Mouse (Mus musculus) kidney, embryonic 14.5 days (tissue): ENCODE measurements around the gene Tbc1d10a. TPM values are rescaled to one million over a fixed set of nuclear protein-coding genes. Genes with fewer than 3 reads are reported as not detected.
"Not testable (repeated sequence)": the region's sequence is repeated elsewhere in the genome, so short reads cannot be mapped to it uniquely, and the experiment has no call there.

Source experiments
- ATAC-seq: fragments of 200-750 bp; cut with Nextera tagmentation; 2 replicates; pipeline ENCODE4 v1.8.0; 2017; ENCODE audit warnings: moderate number of reproducible peaks, mild to moderate bottlenecking, moderate TSS enrichment, moderate library complexity; ENCODE audit not compliant: low FRiP score, low TSS enrichment
- H3K27ac ChIP-seq: fragments of 300-500 bp; sonication (generic); 2 replicates; pipeline ENCODE4 v1.5.1; 2014; ENCODE audit warnings: low read depth, mild to moderate bottlenecking, low read length, moderate library complexity, mixed read lengths
- H3K27me3 ChIP-seq: fragments of 300-500 bp; sonication (generic); 2 replicates; pipeline ENCODE4 v1.6.1; 2014; ENCODE audit warnings: mild to moderate bottlenecking, low read length; ENCODE audit not compliant: control insufficient read depth, insufficient read depth
- H3K36me3 ChIP-seq: fragments of 300-500 bp; sonication (generic); 2 replicates; pipeline ENCODE4 v1.6.1; 2014; ENCODE audit warnings: low read length, mixed read lengths; ENCODE audit not compliant: control insufficient read depth, insufficient read depth
- H3K4me1 ChIP-seq: fragments of 300-500 bp; sonication (generic); 2 replicates; pipeline ENCODE4 v1.6.1; 2014; ENCODE audit warnings: low read length, mixed read lengths; ENCODE audit not compliant: control insufficient read depth, insufficient read depth
- H3K4me2 ChIP-seq: fragments of 300-500 bp; sonication (generic); replicated peaks from 2 replicates; pipeline ENCODE4 v1.6.1; 2014; ENCODE audit warnings: low read depth, mild to moderate bottlenecking, low read length
- H3K4me3 ChIP-seq: fragments of 300-500 bp; sonication (generic); 2 replicates; pipeline ENCODE4 v1.5.1; 2014; ENCODE audit warnings: mild to moderate bottlenecking, low read length
- H3K9ac ChIP-seq: fragments of 300-500 bp; sonication (generic); 2 replicates; pipeline ENCODE4 v1.6.1; 2014; ENCODE audit warnings: low read depth, mild to moderate bottlenecking, low read length, moderate library complexity
- H3K9me3 ChIP-seq: fragments of 300-500 bp; sonication (generic); 2 replicates; pipeline ENCODE4 v1.6.1; 2016; ENCODE audit warnings: low read length; ENCODE audit not compliant: control insufficient read depth
- WGBS: fragments of 180-500 bp; shearing (Covaris S2); extraction: QIAGEN DNeasy Blood & Tissue Kit; methylation state at CpG from one replicate; pipeline ENCODE4 v1.1.7; 2014; 5-methylcytosine and 5-hydroxymethylcytosine counted together
- polyA plus RNA-seq: library from polyadenylated mRNA; unstranded; fragments of >200 nt; fragmentation: Nextera tagmentation; extraction: Ambion mirVana; gene quantifications from 2 replicates; pipeline ENCODE4 v1.2.1, GENCODE M21; 2014

Gene Tbc1d10a
- polyA plus RNA-seq, 1 experiment from 2014 or later, result 28.8 TPM

DNA sequence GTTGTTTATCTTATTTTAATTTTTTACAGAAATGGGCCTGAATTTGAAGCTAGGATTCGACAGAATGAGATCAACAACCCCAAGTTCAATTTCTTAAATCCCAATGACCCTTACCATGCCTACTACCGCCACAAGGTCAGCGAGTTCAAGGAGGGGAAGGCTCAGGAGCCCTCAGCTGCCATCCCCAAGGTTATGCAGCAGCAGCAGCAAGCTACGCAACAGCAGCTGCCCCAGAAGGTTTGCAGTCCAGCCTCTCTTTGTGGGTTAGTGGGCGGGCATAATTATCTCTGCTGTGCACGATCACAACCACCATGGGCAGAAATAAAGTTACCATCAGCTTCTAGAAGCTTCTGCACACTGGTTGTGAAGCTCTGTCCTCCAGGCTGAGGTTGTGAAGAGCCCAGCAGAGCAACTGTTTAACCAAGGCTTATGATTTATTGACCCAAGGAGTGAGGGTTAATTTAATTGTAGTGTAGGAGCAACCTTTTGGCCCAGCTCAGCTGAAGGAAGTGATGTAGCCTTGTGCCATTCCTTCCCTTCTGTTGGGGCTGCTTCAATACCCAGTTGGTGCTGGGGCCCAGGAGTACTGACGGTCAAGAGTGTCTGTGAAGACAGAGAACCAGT is 20.0 kb upstream of the Tbc1d10a start:
- no peak for ATAC-seq
- Histone ChIP-seq H3K4me3 (no peak overlapping the region), H3K27ac (no peak overlapping the region), H3K9ac (no peak overlapping the region), H3K4me2 (no peak overlapping the region), H3K9me3 (no peaks in the 10 kb centered on the region), H3K36me3 (peaks cover 98% of the 10 kb centered on the region), H3K4me1 (peaks cover 3% of the 10 kb centered on the region), H3K27me3 (no peaks in the 10 kb centered on the region)
- WGBS, result 90% methylated on average over 7 of the region's 7 CpGs

DNA sequence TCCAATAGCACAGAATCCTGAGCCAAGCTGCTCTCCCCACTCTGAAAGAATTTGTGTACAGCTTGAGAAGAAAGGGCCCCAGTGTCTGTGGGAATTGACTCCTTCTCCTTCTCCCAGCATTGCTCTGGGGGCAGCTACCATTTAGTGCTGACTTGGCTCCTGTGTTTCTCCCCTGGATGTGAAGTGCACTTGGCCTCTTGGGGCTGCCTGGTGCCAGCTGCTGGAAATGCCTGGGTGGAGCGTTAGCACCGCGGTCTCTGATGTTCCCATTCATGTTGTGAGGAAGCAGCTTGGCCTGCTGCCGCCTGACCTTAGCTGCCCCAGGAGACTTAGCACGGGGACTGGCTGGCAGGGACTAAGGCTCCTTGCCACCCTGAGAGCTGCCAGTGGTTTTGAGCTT is 12.0 kb upstream of the Tbc1d10a start:
- no peak overlapping the region for H3K4me2 ChIP-seq
- H3K27ac ChIP-seq, result no peak overlapping the region
- H3K27me3 ChIP-seq, result no peaks in the 10 kb centered on the region
- H3K4me3 ChIP-seq, result no peak overlapping the region
- 94% methylated on average over 5 of the region's 5 CpGs for WGBS
- peaks cover 100% of the 10 kb centered on the region for H3K36me3 ChIP-seq
- H3K9me3 ChIP-seq, result no peaks in the 10 kb centered on the region
- H3K4me1 ChIP-seq, result no peaks in the 10 kb centered on the region
- no peak overlapping the region for H3K9ac ChIP-seq
- no peak for ATAC-seq

DNA sequence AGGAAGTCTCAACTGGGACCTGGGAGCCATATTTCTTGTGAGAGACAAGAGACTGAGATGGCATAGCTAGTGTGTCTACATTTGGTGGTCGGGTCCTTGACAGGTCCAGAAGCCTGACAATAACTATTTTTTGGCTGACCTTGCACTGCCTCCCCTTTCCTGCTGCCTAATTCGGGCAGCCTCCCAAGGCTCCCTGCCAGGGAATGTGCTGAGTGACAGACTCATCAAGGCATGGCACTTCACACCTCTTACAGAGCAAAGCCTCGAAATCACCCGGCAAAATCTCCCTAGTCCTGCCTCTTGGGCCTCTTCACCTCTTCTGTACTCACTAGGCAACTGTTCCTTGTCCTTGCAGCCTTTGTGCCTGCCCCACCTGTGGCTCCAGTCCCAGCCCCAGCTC is 8.9 kb upstream of the Tbc1d10a start:
- Histone ChIP-seq H3K9ac (no peak overlapping the region), H3K4me1 (no peaks in the 10 kb centered on the region), H3K27me3 (no peaks in the 10 kb centered on the region), H3K27ac (no peak overlapping the region), H3K36me3 (peaks cover 100% of the 10 kb centered on the region), H3K4me2 (no peak overlapping the region), H3K9me3 (no peaks in the 10 kb centered on the region), H3K4me3 (no peak overlapping the region)
- ATAC-seq, result no peak
- WGBS, result 77% methylated on average over 4 of the region's 4 CpGs

DNA sequence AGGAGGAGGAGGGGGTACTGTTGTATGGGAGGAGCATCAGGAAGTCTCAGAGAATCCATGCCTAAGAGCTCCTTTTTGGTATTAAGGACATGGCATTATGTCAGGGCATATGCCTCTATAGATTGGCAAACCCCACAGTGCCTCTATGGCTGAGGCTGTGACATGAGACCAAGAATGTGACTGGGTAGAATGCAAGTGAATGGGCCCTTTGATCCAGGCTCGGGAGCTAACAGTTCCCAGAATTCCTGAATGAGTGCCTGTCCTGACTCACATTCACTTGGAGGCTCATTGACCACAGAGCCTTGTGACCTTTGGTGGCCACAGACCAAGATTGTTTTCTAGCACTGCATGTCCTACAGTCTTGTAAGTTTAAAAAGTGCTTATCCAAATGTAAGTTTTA is 4.5 kb upstream of the Tbc1d10a start:
- no peaks in the 10 kb centered on the region for H3K27me3 ChIP-seq
- H3K4me1 ChIP-seq, result no peaks in the 10 kb centered on the region; the same call in 1 of the 2 replicates
- WGBS, result 38% methylated on average over 1 of the region's 1 CpGs
- ATAC-seq, result no peak
- no peak overlapping the region for H3K4me2 ChIP-seq
- no peak overlapping the region for H3K27ac ChIP-seq
- no peak overlapping the region for H3K9ac ChIP-seq
- H3K36me3 ChIP-seq, result peaks cover 66% of the 10 kb centered on the region
- H3K4me3 ChIP-seq, result no peak overlapping the region
- no peaks in the 10 kb centered on the region for H3K9me3 ChIP-seq

DNA sequence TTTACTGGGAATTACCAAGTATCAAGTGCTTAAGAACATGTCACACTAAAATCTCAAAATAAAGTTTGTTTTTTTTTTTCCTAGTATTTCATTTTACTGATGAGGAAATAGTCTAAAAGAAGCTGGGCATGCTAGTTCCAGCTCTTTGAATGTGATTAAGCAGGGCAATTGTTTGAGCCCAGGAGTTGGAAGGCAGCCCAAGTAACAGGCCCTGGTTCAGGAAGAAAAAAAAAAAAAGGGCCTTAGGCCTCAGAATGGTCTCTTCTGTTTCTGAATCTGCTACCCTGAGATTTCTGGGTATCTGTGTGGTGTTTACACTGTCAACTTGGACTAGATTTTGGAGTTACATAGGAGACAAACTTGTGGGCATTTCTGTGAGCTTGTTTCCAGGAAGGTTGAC is 3.1 kb upstream of the Tbc1d10a start:
- Histone ChIP-seq H3K4me3 (no peak overlapping the region), H3K9me3 (no peaks in the 10 kb centered on the region), H3K27ac (no peak overlapping the region), H3K9ac (no peak overlapping the region), H3K27me3 (no peaks in the 10 kb centered on the region), H3K4me2 (no peak overlapping the region), H3K4me1 (peaks cover 14% of the 10 kb centered on the region), H3K36me3 (peaks cover 52% of the 10 kb centered on the region)
- ATAC-seq, result no peak

DNA sequence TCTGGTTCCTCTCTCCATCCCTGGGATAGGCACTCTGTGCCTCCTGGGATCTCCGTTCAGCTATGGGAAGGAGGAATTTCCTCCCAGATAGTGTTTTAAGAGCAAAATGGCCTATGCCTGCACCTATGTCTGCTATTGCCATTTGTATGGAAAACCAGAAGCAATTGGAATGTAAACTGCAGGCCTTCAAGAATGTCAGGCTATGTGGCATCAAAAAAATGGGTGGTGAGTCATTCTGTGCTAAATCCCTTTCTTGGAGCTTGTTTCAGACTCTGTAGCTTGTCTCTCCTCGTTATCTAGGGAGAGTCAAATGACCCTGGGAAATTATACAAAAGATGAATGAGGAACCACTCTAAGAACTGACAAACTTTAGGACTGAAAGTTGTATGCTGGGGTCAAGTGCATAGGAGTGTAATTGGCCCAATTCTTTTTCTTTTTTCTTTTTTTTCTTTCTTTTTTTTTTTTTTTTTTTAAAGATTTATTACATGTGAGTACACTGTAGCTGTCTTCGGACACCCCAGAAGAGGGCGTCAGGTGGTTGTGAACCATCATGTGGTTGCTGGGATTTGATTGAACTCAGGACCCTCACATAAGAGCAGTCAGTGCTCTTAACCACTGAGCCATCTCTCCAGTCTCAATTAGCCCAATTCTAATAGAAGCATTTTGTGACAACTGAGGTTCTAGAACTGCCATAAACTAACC is 2.2 kb upstream of the Tbc1d10a start:
- 68% methylated on average over 4 of the region's 4 CpGs for WGBS
- no peak overlapping the region for H3K9ac ChIP-seq
- no peaks in the 10 kb centered on the region for H3K27me3 ChIP-seq
- peaks cover 16% of the 10 kb centered on the region for H3K4me1 ChIP-seq
- no peak for ATAC-seq
- no peaks in the 10 kb centered on the region for H3K9me3 ChIP-seq
- peaks cover 43% of the 10 kb centered on the region for H3K36me3 ChIP-seq
- H3K27ac ChIP-seq, result no peak overlapping the region
- H3K4me3 ChIP-seq, result no peak overlapping the region
- no peak overlapping the region for H3K4me2 ChIP-seq

DNA sequence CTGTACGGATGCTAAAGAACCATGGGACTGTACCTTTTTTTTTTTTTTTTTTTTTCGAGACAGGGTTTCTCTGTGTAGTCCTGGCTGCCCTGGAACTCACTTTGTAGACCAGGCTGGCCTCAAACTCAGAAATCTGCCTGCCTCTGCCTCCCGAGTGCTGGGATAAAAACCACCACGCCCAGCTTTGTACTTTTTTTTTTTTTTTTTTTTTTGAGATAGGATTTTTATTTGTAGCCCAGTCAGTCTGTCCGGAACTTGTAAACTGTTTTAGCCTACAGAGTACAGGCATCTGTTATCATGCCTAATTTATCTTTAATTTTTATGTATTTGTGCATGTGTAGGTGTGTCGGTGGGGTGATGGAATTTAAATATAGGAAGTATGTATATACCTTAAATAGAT is 1.1 kb upstream of the Tbc1d10a start:
- ATAC-seq, H3K27ac ChIP-seq: not testable (repeated sequence)

DNA sequence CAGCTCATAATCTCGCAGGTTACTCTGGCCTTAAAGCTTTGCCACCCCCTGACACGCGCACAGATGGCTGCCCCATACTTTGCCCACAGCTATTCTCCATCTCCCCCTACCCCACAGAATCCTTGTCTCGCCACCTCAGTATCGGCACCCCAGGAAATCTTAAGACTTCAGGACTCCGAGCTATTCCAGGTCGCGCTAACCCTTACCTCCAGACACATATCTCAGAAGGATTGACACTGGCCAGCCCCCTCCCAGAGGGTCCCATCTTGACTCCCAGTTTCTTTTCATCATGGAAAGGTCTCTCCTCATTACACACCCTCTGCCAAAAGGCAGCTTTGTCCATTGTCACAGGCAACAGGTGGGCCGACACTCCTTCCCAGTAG is 720 bp downstream of the Tbc1d10a start:
- H3K9me3 ChIP-seq, result no peaks in the 10 kb centered on the region
- H3K4me1 ChIP-seq, result peaks cover 40% of the 10 kb centered on the region
- H3K9ac ChIP-seq, result peak overlapping the region; percentile 94
- H3K4me2 ChIP-seq, result peak overlapping the region; percentile 88
- H3K4me3 ChIP-seq, result peak overlapping the region; percentile 88
- WGBS, result 12% methylated on average over 9 of the region's 9 CpGs
- no peak overlapping the region for H3K27ac ChIP-seq
- H3K27me3 ChIP-seq, result no peaks in the 10 kb centered on the region
- peaks cover 14% of the 10 kb centered on the region for H3K36me3 ChIP-seq
- peak; percentile 10; the same call in 1 of the 2 replicates for ATAC-seq

More for the DNA sequence above, 1.1 kb upstream of the Tbc1d10a start:
- H3K4me2 ChIP-seq, H3K4me3 ChIP-seq, H3K27me3 ChIP-seq, H3K9me3 ChIP-seq, H3K9ac ChIP-seq: not testable (repeated sequence)
- Histone ChIP-seq H3K36me3 (peaks cover 32% of the 10 kb centered on the region), H3K4me1 (peaks cover 22% of the 10 kb centered on the region)
- 89% methylated on average over 6 of the region's 6 CpGs for WGBS

DNA sequence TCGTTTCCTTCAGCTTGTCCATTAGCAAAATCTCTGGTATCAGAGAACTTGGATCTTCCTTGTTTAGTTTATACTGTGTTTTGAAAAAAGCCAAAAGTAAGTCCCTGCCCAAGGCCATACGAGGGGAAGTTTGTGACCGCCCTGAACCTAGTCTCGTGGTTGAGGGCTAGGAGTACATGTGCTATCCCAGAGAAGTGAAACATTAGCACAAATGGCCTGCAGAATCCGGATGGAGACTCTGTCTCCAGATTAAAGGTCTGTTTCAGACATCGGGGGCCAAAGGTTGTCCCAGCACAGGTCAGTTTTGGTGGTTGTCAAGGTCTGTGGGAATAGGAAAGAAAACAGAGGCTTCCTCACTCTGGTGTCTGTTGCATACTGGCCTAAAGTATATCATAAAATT is 2.6 kb downstream of the Tbc1d10a start:
- Histone ChIP-seq H3K27me3 (no peaks in the 10 kb centered on the region), H3K36me3 (0 out of 2 replicates have a peak, but pooled peaks cover under 1% of the 10 kb centered on the region), H3K4me1 (peaks cover 46% of the 10 kb centered on the region), H3K4me2 (no peak overlapping the region), H3K4me3 (no peak overlapping the region), H3K9me3 (no peaks in the 10 kb centered on the region), H3K27ac (no peak overlapping the region), H3K9ac (no peak overlapping the region)
- ATAC-seq, result no peak
- 75% methylated on average over 6 of the region's 6 CpGs for WGBS
